Mouse (Mus musculus) lung, adult 2 months (tissue): Measurements from ENCODE around the gene Rgcc.

Source experiments
- CTCF ChIP-seq: fragments of 200-500 bp; IDR thresholded peaks from 2 replicates; pipeline ENCODE4 v1.5.1; 2011; ENCODE audit warnings: mild to moderate bottlenecking, low read length, control low read depth; ENCODE audit not compliant: insufficient read depth
- POLR2A ChIP-seq: fragments of 200-500 bp; IDR thresholded peaks from 2 replicates; pipeline ENCODE4 v1.6.1; 2011; ENCODE audit warnings: low read depth, mild to moderate bottlenecking, control low read depth, low read length, borderline replicate concordance; ENCODE audit errors: extremely low read depth

- no peak for TF ChIP-seq CTCF
- TF ChIP-seq POLR2A: no peak
These were observed 5.7 kb upstream of the Rgcc start for GRCm38 (mm10) chr14:79307138-79307537.
